Mouse (Mus musculus) thymus, postnatal 4 days (tissue): ENCODE results near the gene Tmem150b.

Experiments used
- DNase-seq: peaks from one replicate; pipeline ENCODE4 v3.0.0; 2021

Gene Tmem150b

GRCm38 (mm10) chr7:4659911-4660443 lies 65.1 kb downstream of the Tmem150b start:
- no peak for DNase-seq

- DNase-seq: peak; percentile 97
Measured at GRCm38 (mm10) chr7:4658912-4659551, 66.0 kb downstream of the Tmem150b start, which contains the start of gene Ppp6r1. TSS of gene Ppp6r1 (minus strand) at chr7:4659019.

GRCm38 (mm10) chr7:4658128-4658907 lies 66.7 kb downstream of the Tmem150b start:
- no peak for DNase-seq

- DNase-seq: no peak
Measured at GRCm38 (mm10) chr7:4657521-4658127, 67.4 kb downstream of the Tmem150b start.
